Mouse (Mus musculus) C2C12 (cell line): ENCODE measurements around the gene Kalrn.

Source experiments
- CTCF ChIP-seq: IDR thresholded peaks from one replicate; pipeline ENCODE4 v1.5.1; 2011; ENCODE audit not compliant: control insufficient read depth, insufficient read depth, insufficient read length
- MYOG ChIP-seq: IDR thresholded peaks from one replicate; pipeline ENCODE4 v1.6.1; 2011; ENCODE audit not compliant: control insufficient read depth, insufficient read length; ENCODE audit errors: extremely low read depth
- USF1 ChIP-seq: IDR thresholded peaks from one replicate; pipeline ENCODE4 v1.6.1; 2011; ENCODE audit warnings: low read depth, mild to moderate bottlenecking, control low read depth, moderate library complexity

GRCm38 (mm10) chr16:34440019-34440615 is 133.2 kb downstream of the Kalrn start:
- TF ChIP-seq MYOG (no peak), CTCF (no peak), USF1 (no peak)
